Mouse (Mus musculus): Measurements from ENCODE around the gene Olfr1033.

- no peak for TF ChIP-seq CTCF (IDR thresholded peaks at IDR 0.05; ENCODE audit: low read depth, low read length)
- no peak for TF ChIP-seq POLR2A (IDR thresholded peaks at IDR 0.05; ENCODE audit: extremely low read depth, insufficient read depth, low read length)
These were observed 15.2 kb upstream of the Olfr1033 start, which contains the start of gene Olfr1032 for GRCm38 (mm10) chr2:86005240-86005639.

Data from liver, adult 2 months (tissue).